Mouse (Mus musculus) spleen, adult 2 months (tissue): ENCODE results near the gene Vmn1r203. TPM values are rescaled to one million over a fixed set of nuclear protein-coding genes. Genes with fewer than 3 reads are reported as not detected.
"Not testable (repeated sequence)": the region's sequence is repeated elsewhere in the genome, so short reads cannot be mapped to it uniquely, and the experiment has no call there.

Experiments
- DNase-seq, 2 experiments: peaks; one replicate each; pipeline versions ENCODE4 v3.0.0 to v3.0.0-alpha.2; 2012 to 2021; ENCODE audit warnings: low spot score in 2 of 2, low read depth in 1 of 2
- H3K27ac ChIP-seq: fragments of 200-500 bp; 2 replicates; pipeline ENCODE4 v1.5.1; 2012; ENCODE audit warnings: low read length, inconsistent platforms; ENCODE audit not compliant: insufficient read depth
- H3K27me3 ChIP-seq: fragments of 200-500 bp; 2 replicates; pipeline ENCODE4 v1.6.1; 2012; ENCODE audit warnings: mild to moderate bottlenecking, moderate library complexity, low read length, inconsistent platforms; ENCODE audit not compliant: control insufficient read depth, insufficient read depth
- H3K36me3 ChIP-seq: fragments of 200-500 bp; 2 replicates; pipeline ENCODE4 v1.6.1; 2012; ENCODE audit warnings: mild to moderate bottlenecking, low read length, inconsistent platforms; ENCODE audit not compliant: control insufficient read depth, insufficient read depth
- H3K4me1 ChIP-seq: fragments of 200-500 bp; 2 replicates; pipeline ENCODE4 v1.6.1; 2011; ENCODE audit warnings: inconsistent platforms; ENCODE audit not compliant: control insufficient read depth, insufficient read depth, insufficient read length
- H3K4me3 ChIP-seq: fragments of 200-500 bp; 2 replicates; pipeline ENCODE4 v1.5.1; 2011; ENCODE audit warnings: mild to moderate bottlenecking, inconsistent platforms; ENCODE audit not compliant: insufficient read depth, insufficient read length; ENCODE audit errors: extremely low read depth
- CTCF ChIP-seq: fragments of 200-500 bp; IDR thresholded peaks from 2 replicates; pipeline ENCODE4 v1.5.1; 2011; ENCODE audit warnings: mild to moderate bottlenecking, inconsistent platforms; ENCODE audit not compliant: insufficient read depth, insufficient read length, insufficient replicate concordance; ENCODE audit errors: extremely low read depth
- POLR2A ChIP-seq: fragments of 200-500 bp; IDR thresholded peaks from 2 replicates; pipeline ENCODE4 v1.6.1; 2011; ENCODE audit warnings: low read depth, low read length, inconsistent platforms
- WGBS: fragments of 180-500 bp; shearing (Covaris S2); methylation state at CpG from one replicate; pipeline ENCODE4 v1.1.7; 2018; 5-methylcytosine and 5-hydroxymethylcytosine counted together
- polyA plus RNA-seq: library from polyadenylated mRNA; depleted of rRNA; stranded (reverse); fragments of >200 nt; gene quantifications from 2 replicates; pipeline ENCODE4 v1.2.3, GENCODE M21; 2012; rRNA removed

Vmn1r203 gene
- not detected in 2 replicates for polyA plus RNA-seq

- Histone ChIP-seq H3K27me3 (no peaks in the 10 kb centered on the region), H3K36me3 (no peaks in the 10 kb centered on the region), H3K4me3 (no peak within 1 kb of the TSS), H3K4me1 (no peaks in the 10 kb centered on the region), H3K27ac (no peak within 1 kb of the TSS)
- no peak for DNase-seq
- no peak for TF ChIP-seq CTCF
- no peak for TF ChIP-seq POLR2A
Measured at GRCm38 (mm10) chr13:22517814-22518213, at the start of gene Vmn1r203. TSS of gene Vmn1r203 (plus strand) at chr13:22518114.

GRCm38 (mm10) chr13:22471623-22472022, 46.3 kb upstream of the Vmn1r203 start, which contains the start of gene Vmn1r201:
TSS of gene Vmn1r201 (plus strand) at chr13:22471923.
- no peaks in the 10 kb centered on the region for H3K4me1 ChIP-seq
- WGBS, result 62% methylated on average over 1 of the region's 1 CpGs
- no peaks in the 10 kb centered on the region for H3K27me3 ChIP-seq
- no peak within 1 kb of the TSS for H3K27ac ChIP-seq
- no peak for TF ChIP-seq CTCF
- TF ChIP-seq POLR2A, result no peak
- H3K36me3 ChIP-seq, result no peaks in the 10 kb centered on the region
- H3K4me3 ChIP-seq, result no peak within 1 kb of the TSS
- DNase-seq, result no peak

DNA sequence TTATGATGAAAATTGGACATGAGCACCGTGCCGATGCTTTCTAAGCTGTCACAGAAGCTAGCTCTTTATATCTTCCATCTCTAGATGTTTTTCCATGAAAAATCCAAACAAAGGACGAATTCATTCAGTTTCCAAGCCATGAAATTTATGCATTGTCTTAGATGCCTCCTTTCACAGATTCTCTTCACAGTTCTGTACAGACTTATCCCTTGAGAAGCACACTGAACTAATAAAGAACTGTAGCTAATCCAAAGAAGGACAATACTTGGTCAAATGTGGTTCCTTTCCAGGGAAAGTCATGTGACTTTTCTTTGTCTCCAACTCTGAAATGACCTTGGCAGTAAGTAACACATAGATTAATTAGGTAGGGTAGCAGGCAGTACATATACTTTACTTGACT, 15.5 kb upstream of the Vmn1r203 start:
- DNase-seq, result no peak
- 68% methylated on average over 3 of the region's 3 CpGs for WGBS
- TF ChIP-seq POLR2A (no peak), CTCF (no peak)

GRCm38 (mm10) chr13:22505281-22505680, 12.6 kb upstream of the Vmn1r203 start, which contains the start of gene Vmn1r202:
TSS of gene Vmn1r202 (minus strand) at chr13:22505381.
- Histone ChIP-seq H3K27ac (no peak within 1 kb of the TSS), H3K27me3 (no peaks in the 10 kb centered on the region), H3K4me3 (no peak within 1 kb of the TSS), H3K36me3 (no peaks in the 10 kb centered on the region), H3K4me1 (no peaks in the 10 kb centered on the region)
- no peak for TF ChIP-seq CTCF
- no peak for TF ChIP-seq POLR2A
- no peak for DNase-seq

More for the DNA sequence above, 15.5 kb upstream of the Vmn1r203 start:
- no peaks in the 10 kb centered on the region for H3K4me1 ChIP-seq
- H3K4me3 ChIP-seq, result no peak overlapping the region
- no peak overlapping the region for H3K27ac ChIP-seq
- no peaks in the 10 kb centered on the region for H3K27me3 ChIP-seq
- no peaks in the 10 kb centered on the region for H3K36me3 ChIP-seq

DNA sequence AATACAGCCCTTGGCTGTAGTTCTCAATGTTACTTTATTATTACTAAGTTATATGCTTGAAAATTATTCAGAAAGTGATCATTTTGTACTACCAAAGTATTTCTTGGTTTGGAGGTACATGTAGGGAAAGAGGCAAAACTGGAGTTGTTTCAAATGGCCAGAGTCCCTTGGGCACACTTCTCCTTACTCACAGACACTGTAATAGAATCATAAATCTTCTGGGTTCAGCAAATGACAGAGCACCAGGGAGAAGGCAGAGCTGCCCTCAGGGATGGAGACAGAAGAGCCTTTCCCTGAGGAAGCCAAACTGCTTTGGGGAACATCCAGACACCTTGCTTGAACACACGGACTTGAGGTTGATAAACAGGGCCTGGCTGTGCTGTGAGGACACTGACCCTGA, 35.0 kb downstream of the Vmn1r203 start, which contains the start of gene Vmn1r204:
Gene Vmn1r204 (plus strand): TSS at position 301 of the 400 bp plus-strand sequence.
- H3K27ac ChIP-seq, H3K27me3 ChIP-seq, H3K4me1 ChIP-seq, DNase-seq, H3K36me3 ChIP-seq, H3K4me3 ChIP-seq: not testable (repeated sequence)
- 69% methylated on average over 1 of the region's 1 CpGs for WGBS

GRCm38 (mm10) chr13:22574911-22575310, 57.0 kb downstream of the Vmn1r203 start:
- not testable (repeated sequence) for H3K36me3 ChIP-seq, H3K27ac ChIP-seq, DNase-seq, H3K27me3 ChIP-seq, H3K4me3 ChIP-seq, H3K4me1 ChIP-seq
- WGBS, result 74% methylated on average over 3 of the region's 3 CpGs

Other genes with a start within 250 kb of the Vmn1r203 start
- gene Vmn1r195, start 247.6 kb upstream of the Vmn1r203 start, polyA plus RNA-seq, result not detected in 2 replicates
- not detected in 2 replicates for gene Vmn1r196, start 228.2 kb upstream of the Vmn1r203 start, polyA plus RNA-seq
- gene Vmn1r197, start 193.5 kb upstream of the Vmn1r203 start, polyA plus RNA-seq, result not detected in 2 replicates
- gene Vmn1r198, start 167.8 kb upstream of the Vmn1r203 start, polyA plus RNA-seq, result not detected in 2 replicates
- gene Vmn1r199, start 138.3 kb upstream of the Vmn1r203 start, polyA plus RNA-seq, result not detected in 2 replicates
- not detected in 2 replicates for gene Vmn1r200, start 127.7 kb upstream of the Vmn1r203 start, polyA plus RNA-seq
- not detected in 2 replicates for gene Vmn1r201, start 46.2 kb upstream of the Vmn1r203 start, polyA plus RNA-seq
- gene Vmn1r202, start 12.7 kb upstream of the Vmn1r203 start, polyA plus RNA-seq, result 0.01 TPM in 1 of 2 replicates, not detected in the other
- gene Vmn1r204, start 35.1 kb downstream of the Vmn1r203 start, polyA plus RNA-seq, result not detected in 2 replicates
- not detected in 2 replicates for gene Vmn1r205, start 74.9 kb downstream of the Vmn1r203 start, polyA plus RNA-seq
- not detected in 2 replicates for gene Vmn1r206, start 106.1 kb downstream of the Vmn1r203 start, polyA plus RNA-seq
- gene Vmn1r207-ps, start 211.5 kb downstream of the Vmn1r203 start, polyA plus RNA-seq, result not detected in 2 replicates